Mouse (Mus musculus): ENCODE data around the gene Habp2.
"Not testable (repeated sequence)": the region's sequence is repeated elsewhere in the genome, so short reads cannot be mapped to it uniquely, and the experiment has no call there.

Gene Habp2

GRCm38 (mm10) chr19:56297264-56297663 is 10.3 kb downstream of the Habp2 start:
- DNase-seq, result no peak

DNA sequence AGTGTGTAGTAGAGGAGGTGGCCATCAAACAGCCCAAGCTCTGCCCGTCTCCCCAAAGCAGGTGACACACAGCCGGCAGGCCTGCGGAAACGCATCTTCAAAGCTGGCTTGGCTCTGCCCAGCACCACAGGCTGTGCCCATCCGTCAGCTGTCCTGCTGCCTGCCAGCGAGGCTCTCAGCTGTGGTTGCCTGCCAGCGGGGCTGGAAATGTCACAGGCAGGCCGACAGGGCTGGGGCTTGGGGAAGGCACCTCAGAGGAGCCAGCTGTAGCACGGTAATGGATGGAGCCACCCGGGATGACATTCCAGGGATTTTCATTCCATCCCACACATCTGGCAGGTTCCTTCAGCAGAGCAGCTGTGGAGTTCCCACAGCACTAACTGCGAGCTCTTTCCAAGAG is 13.9 kb downstream of the Habp2 start:
- no peak for DNase-seq

- DNase-seq, result no peak
These were observed 29.6 kb downstream of the Habp2 start for GRCm38 (mm10) chr19:56316531-56316930.

DNA sequence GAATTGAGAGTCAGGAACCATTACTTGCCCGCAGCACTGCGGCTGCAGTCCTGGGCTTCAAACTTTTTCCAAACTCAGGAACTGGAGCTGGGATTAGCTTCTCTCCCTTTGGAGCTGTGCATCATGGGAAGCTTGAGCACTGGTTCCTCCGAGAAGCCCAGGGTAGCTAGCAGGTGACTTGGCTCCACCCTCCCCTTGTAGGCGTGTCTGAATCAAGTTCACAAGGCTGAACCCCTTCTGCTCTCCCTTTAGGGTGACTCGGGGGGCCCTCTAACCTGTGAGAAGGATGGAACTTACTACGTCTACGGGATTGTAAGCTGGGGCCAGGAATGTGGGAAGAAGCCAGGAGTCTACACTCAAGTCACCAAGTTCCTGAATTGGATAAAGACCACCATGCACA is 32.3 kb downstream of the Habp2 start:
- no peak for DNase-seq

- no peak for DNase-seq
These were observed 32.7 kb downstream of the Habp2 start for GRCm38 (mm10) chr19:56319629-56320028.

DNA sequence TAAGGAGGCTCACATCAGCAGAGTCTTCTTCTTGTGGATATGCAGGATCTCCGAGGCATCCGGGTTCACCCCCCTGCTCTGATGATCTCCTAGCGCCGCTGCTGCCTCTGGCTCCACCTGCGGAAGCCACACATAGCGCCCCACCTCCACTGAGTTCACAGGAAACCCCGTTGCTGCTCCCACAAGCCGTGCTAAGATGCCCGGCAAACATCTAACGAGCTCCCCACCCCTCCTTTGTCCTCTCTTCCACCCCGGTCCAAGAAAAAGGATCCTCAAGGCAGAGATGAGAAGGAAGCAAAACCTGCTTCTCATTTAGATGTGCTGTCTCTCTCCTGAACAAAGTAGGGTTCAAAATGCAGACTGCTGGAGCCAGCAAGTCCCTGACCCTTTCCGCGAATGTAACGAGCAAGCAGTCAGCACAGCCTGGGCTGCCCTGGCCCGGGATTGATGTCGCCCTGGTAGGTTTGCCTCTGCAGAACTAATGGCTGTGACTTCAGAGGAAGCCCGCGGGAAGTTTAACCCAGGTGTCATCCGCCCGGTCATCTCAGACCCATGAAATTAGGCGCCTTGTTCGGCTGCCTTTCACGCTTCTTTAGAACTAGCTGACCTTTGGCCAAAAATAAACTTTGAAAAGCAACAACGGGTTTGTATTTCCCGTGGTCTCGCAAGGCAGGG is 33.4 kb downstream of the Habp2 start:
- DNase-seq, result no peak

- no peak for DNase-seq
These were observed 34.5 kb downstream of the Habp2 start for GRCm38 (mm10) chr19:56321303-56321920.

DNA sequence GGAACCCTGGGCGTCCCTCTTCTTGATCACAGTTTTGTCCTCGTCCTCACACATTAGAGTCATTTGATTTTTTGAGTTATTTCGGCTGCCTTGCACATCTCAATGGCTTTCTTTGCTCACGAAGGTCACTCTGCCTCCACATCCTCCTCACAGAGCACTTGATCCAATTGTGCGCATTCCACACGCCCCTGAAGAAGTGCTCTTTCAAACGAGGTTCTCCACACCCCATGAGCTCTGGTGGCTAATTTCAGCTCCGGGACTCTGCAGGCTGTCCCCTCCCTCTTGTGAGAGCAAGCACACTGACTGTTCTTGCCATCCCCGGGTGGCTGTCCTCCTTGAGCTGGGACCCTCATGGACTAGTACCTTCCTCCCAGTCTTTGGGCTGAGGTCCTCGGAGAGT is 38.7 kb downstream of the Habp2 start:
- no peak for DNase-seq

GRCm38 (mm10) chr19:56326243-56326855 is 39.4 kb downstream of the Habp2 start:
- no peak for DNase-seq

DNA sequence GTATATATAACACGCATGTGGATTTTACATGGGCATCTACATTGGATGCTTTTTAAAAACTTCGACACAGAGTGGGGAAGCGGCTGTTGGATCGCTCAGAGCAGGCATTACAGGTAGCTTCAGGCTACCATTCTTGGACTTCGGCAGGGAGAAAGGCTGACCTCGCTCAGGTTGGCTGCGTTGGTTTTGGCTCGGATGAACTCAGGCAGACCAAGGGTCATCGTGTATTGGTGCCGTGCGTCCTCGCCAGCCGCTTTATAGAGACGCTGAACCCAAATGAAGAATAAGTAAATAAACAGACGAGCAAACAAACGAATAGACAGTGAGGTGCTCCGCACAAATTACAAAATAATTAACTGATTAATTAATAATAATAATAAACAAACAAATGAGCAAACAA is 49.4 kb downstream of the Habp2 start:
- no peak for DNase-seq

- DNase-seq, result no peak
These were observed 49.9 kb downstream of the Habp2 start for GRCm38 (mm10) chr19:56336826-56337225.

GRCm38 (mm10) chr19:56342006-56342405 is 55.1 kb downstream of the Habp2 start:
- DNase-seq, result peak; percentile 42

GRCm38 (mm10) chr19:56343869-56344563 is 57.1 kb downstream of the Habp2 start:
- DNase-seq, result no peak

DNA sequence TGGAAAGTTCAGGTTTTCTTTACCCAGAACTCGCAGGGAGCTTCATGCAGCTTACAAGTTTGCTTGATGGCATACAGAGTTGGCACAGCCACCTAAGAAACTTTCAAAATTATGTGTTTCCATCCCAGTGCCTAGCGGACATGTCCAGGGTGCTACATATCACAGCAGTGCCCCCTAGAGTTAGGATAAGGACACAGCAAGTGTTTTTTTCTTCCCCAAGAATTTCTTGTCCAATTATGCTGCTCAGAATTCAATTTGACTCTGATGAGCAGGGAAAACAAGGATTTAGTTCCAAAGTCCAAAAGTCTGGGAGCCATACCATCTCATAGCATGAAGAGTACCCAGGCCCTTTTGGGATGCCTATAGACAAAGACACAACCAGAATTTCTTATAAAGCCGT is 59.1 kb downstream of the Habp2 start:
- no peak for DNase-seq

DNA sequence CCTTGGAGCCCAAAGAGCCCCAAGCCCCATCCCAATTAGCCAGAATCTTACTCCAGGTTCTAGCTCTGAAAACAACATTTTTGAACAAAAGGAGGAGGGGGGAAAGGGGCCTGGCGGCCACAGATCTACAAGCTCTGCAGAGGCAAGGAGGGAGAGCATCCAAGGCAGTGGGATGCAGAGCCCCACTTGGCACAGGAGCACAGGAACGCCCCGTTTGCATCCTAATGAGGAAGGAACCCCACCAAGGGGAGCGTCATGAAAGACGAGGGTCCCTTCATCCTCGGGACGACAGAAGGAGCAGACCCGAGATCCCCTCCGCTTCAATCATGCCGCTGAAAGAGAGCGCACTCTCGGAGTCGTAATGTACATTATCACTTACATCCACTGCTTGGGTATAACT is 59.8 kb downstream of the Habp2 start:
- DNase-seq, result no peak

DNA sequence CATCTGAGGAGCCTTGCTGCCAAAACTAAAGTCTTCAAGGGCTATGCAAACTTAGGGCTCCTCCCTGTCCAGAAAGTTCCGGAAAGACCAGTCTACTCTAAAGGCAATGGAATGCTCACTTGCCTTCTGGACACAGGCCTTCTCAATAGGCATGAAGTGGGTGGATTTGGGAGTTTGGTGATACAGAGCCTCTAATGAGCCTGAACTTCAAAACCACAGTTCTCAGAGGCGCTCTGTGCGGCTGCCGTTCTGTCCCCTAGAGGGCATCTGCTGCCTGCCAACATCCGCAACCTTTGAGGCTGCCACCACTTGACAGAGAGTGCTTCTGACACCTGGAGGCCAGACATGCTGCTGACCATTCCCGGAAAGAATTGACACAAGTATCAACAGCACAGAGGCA is 62.4 kb downstream of the Habp2 start:
- no peak for DNase-seq

- DNase-seq, result no peak
These were observed 66.8 kb downstream of the Habp2 start for GRCm38 (mm10) chr19:56353689-56354088.

DNA sequence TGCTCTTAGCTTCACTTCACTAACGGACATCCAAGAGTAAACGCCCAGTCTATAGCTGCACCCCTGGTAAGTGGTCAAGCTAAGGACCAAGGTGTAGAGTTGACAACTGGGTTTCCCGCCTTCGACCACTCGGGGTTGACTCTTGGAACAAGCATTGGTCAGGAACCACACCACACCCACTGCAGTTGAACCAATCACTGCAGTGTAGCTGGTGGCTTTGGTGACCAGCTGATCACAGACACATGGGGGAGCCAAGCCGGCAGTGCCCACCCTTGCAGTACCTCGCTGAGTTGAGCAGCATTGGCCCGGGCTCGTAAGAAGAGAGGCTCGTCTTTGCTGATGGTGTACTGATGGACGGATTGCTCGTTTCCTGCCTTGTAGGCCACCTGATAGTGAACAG is 68.3 kb downstream of the Habp2 start:
- DNase-seq, result no peak

GRCm38 (mm10) chr19:56356480-56357373 is 69.8 kb downstream of the Habp2 start:
- DNase-seq, result peak; percentile 75

- not testable (repeated sequence) for DNase-seq
These were observed 70.4 kb downstream of the Habp2 start for GRCm38 (mm10) chr19:56357374-56357708.

DNA sequence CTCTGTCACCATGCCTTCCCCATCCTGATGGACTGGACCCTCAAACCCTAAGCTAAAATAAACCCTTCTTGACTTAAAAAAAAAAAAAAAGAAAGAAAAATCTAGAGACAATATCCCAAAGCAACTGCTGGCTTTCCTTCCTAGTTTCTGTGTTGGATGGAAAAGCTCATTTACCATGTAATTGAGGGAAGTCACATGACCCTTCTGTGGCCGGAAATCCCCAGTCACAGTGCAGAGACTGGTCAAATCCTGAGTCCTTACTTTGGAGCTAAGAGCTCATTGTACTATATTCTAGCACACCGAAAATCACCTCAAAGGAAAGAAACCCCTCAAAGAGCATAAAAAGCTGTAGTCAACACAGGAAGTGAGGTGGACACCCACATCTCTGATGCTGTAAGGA is 72.0 kb downstream of the Habp2 start:
- no peak for DNase-seq

GRCm38 (mm10) chr19:56363721-56364460 is 77.0 kb downstream of the Habp2 start:
- DNase-seq, result no peak
